Mouse (Mus musculus): ENCODE results near the gene Cbr1.
A peak's percentile ranks its signal among the peaks of the same experiment; 100 is the strongest.

The Cbr1 gene

DNA sequence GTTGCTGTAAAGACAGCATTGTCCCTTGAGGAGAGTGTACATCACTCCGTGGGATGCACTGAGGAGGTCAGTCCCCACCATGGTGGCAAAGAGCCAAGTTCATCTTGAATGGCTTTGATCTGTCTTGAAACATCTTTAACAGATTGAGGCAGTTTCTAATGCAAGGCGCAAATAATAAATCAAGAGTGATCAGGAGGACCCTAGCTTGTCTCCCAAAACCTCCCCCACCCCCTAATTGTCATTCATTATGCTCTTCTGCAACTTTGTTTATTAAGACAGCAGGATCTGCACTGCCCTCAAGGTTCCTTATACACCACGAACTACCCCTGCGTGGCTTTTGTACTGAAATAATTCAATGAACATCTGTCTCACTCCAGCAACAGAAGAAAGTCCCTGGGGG, at the start of gene Cbr1:
Gene Cbr1, plus strand, starts transcription at position 301 of the 400 bp plus-strand sequence.
- DNase-seq (ENCODE audit: low read depth, low spot score), result no peak

GRCm38 (mm10) chr16:93557646-93558045, 48.0 kb upstream of the Cbr1 start:
- DNase-seq (ENCODE audit: low read depth, low spot score), result no peak

GRCm38 (mm10) chr16:93558499-93558898, 47.2 kb upstream of the Cbr1 start:
- no peak for DNase-seq (ENCODE audit: low read depth, low spot score)

DNA sequence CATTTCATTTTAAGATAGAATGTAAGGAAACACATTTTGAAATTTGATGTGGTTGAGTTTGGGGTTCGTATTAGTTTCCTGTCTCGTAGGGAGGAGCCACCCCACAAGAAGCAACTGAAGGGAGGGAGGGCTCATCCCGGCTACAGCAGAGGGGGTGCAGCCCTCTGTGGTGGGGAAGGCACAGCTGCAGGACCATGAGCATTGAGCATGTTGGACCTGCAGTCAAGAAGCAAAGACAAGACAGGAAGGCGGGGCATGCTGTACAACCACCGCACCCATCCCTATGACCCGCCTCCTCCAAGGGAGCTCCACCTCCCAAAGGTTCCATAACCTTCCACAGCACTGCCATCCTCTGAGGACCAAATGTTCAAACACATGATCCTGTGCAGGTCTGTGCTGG, 33.3 kb upstream of the Cbr1 start:
- no peak for DNase-seq (ENCODE audit: low read depth, low spot score)

GRCm38 (mm10) chr16:93573434-93573833, 32.2 kb upstream of the Cbr1 start:
- no peak for DNase-seq (ENCODE audit: low read depth, low spot score)

GRCm38 (mm10) chr16:93574521-93575191, 31.0 kb upstream of the Cbr1 start:
- peak; percentile 36 for DNase-seq (ENCODE audit: low read depth, low spot score)

GRCm38 (mm10) chr16:93575574-93575973, 30.1 kb upstream of the Cbr1 start:
- no peak for DNase-seq (ENCODE audit: low read depth, low spot score)

GRCm38 (mm10) chr16:93576412-93577082, 29.1 kb upstream of the Cbr1 start:
- peak; percentile 79 for DNase-seq (ENCODE audit: low read depth, low spot score)

- DNase-seq (ENCODE audit: low read depth, low spot score), result no peak
Measured at GRCm38 (mm10) chr16:93578346-93579005, 27.2 kb upstream of the Cbr1 start.

DNA sequence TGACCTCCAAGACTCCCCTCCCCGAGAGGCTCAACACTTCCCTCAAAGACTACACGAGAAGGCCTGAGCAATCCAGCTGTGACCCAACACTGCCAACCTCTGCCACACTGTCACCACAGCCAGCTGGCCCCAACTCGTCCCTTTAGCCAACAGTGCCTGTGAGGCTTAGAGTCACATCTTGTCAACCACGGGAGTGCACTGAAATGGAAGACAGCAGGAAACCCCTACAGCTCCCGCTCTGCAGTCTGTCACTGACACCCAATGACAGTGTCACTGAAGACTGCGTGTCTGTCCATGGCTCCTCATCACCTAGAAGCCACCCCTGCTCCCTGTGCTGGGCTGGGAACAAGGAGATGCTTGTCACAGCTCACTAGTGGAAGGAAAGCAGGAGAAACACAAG, 24.5 kb upstream of the Cbr1 start:
- DNase-seq (ENCODE audit: low read depth, low spot score), result no peak

GRCm38 (mm10) chr16:93584976-93585702, 20.5 kb upstream of the Cbr1 start:
- DNase-seq (ENCODE audit: low read depth, low spot score), result peak; percentile 54

DNA sequence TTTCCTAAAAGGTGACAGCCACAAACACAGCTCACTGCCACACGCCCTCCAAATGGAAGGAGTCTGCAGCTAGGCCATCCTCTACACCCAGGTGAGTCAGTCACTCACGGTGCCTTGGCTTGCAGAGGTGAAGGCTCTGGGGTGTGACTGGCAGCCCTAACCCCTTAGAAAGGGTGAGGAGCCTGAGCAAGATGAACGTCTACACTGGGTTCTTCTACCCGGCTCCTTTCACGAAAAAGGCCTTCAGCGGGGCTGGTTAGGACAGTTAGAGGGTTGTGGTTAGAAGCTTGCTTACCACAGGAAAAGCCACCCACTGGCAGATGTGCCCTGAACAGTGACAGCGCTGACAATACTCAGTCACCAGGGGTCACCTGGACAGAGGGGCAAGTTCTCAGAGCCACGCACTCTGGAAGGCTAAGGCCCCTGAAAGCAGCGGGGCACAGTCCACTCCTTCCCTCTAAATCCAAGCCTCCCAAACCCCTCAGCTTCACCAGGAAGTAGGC, 19.9 kb upstream of the Cbr1 start:
- no peak for DNase-seq (ENCODE audit: low read depth, low spot score)

DNA sequence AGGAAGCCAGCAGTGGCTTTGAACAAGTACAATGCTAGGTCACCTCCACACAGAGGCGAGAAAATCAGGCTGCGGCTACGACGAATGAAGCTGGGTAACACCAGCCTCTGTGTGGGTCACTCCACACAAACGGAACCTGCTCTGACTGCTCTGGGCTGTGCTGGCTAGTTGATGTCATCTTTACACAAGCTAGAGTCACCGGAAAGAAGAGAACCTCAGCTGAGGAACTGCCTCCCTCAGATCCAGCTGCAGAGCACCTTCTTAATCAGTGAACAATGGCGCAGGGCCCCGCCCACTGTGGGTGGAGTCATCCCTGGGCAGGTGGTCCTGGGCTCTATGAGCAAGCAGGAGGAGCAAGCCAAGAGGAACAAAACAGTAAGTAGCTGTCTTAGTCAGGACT, 19.3 kb upstream of the Cbr1 start:
- peak; percentile 88 for DNase-seq (ENCODE audit: low read depth, low spot score)

DNA sequence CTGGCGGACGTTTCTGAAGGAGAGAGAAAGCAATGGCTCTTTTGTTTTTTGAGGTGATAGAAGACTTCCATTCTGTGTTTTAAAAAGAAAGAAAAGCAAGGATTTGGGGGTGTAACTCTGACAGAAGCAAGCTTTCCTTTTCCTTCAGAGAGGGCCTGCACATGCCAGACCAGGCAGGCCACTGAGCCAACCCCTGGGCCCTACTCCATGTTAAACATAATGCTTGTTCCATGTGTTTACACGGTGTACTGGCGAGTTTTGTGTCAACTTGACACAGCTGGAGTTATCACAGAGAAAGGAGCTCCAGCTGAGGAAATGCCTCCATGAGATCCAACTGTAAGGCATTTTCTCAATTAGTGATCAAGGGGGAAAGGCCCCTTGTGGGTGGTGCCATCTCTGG, 17.4 kb upstream of the Cbr1 start:
- no peak for DNase-seq (ENCODE audit: low read depth, low spot score)

DNA sequence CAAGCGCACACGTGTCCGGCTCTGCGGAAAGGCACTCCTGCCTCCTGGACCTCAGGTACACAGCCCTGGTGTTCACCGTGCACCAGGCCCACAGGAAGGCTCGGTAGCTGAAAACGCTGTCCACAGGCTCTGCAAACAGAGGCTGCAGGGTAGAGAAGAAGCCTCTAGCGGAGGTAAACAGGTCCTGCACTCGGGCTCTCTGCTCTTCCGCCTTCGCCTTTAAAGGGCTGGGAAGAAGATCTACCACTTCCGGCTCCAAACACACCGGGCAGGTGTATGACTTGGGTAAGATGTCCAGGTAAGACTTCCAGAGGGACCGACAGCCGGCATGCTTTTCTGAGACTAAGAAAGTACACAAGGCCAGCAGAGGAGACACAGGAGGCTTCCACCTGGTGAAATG, 14.7 kb upstream of the Cbr1 start:
- peak; percentile 87 for DNase-seq (ENCODE audit: low read depth, low spot score)

- DNase-seq (ENCODE audit: low read depth, low spot score), result no peak
Measured at GRCm38 (mm10) chr16:93591450-93592430, 13.9 kb upstream of the Cbr1 start.

DNA sequence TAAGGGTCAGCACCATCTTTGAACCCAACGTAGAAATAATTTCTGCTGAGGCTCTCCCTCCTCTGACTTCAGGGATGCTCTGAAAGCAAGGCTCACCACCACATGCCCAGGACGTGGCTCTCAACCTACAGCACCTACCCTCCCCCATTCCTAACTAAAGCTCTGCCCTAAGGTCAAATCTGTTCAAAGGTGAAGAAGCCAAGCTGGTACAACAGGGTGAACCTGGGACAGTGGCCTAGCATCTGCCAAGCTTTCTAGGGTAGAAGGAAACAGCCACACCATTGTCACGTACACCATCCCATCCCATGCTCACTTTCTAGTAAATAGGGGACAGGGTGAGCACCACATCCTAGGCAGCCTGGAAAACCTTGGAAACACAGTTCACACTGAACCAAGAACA, 12.9 kb upstream of the Cbr1 start:
- DNase-seq (ENCODE audit: low read depth, low spot score), result no peak

GRCm38 (mm10) chr16:93593406-93593805, 12.2 kb upstream of the Cbr1 start:
- no peak for DNase-seq (ENCODE audit: low read depth, low spot score)

GRCm38 (mm10) chr16:93594448-93594847, 11.2 kb upstream of the Cbr1 start:
- DNase-seq (ENCODE audit: low read depth, low spot score), result no peak

DNA sequence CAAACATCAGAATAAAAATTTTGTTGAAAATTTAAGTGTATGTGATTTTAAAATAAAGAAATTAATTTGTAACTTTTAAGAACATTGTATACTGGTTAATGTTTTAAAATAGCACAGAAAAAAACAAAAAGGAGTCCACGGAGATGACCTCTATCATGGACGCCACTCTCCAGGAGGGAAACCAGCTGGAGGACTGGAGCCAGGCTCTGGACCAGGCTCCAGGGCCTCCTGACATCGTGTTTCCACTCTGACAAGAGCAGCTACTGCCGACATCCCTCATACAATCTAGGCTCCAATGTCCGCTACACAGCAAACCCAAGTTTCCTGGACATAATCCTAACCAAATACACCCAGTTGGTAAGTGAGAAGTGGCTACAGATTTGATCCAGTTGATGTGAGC, 9.9 kb upstream of the Cbr1 start:
- DNase-seq (ENCODE audit: low read depth, low spot score), result no peak

DNA sequence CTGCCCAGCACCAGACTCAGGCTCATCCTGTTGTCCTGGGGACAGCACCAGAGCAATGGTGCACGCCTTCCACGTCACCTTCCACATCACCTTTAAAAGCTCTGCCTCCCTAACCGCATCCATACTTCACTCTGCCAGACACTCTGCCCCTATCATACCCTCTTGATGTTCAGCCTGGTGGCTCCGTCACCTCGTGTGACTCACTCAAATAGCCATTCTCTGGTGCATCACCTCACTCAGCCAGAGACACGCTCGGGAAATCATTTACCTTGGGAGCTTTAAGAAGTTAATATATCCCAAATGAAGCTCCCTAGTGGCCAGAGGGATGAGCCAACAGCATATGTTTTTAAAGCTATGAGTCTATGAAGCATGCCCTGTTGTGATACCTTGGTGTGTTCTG, 8.8 kb upstream of the Cbr1 start:
- DNase-seq (ENCODE audit: low read depth, low spot score), result no peak

Measured in R1 (cell line).